Mouse (Mus musculus) thymus, postnatal 14 days (tissue): ENCODE data around the gene Fjx1.

ENCODE experiments used
- DNase-seq: peaks from one replicate; pipeline ENCODE4 v3.0.0; 2021

Fjx1 gene

GRCm38 (mm10) chr2:102451671-102452549 lies at the start of gene Fjx1:
TSS of gene Fjx1 (minus strand) at chr2:102452499.
- DNase-seq: no peak

- DNase-seq: no peak
Observed at GRCm38 (mm10) chr2:102500001-102500689, 47.8 kb upstream of the Fjx1 start.

- no peak for DNase-seq
Observed at GRCm38 (mm10) chr2:102480738-102481137, 28.4 kb upstream of the Fjx1 start.

- DNase-seq: no peak
Observed at GRCm38 (mm10) chr2:102476101-102476500, 23.8 kb upstream of the Fjx1 start.

- no peak for DNase-seq
Observed at GRCm38 (mm10) chr2:102468645-102469044, 16.3 kb upstream of the Fjx1 start.

- DNase-seq: no peak
Observed at GRCm38 (mm10) chr2:102464342-102464732, 12.0 kb upstream of the Fjx1 start.

GRCm38 (mm10) chr2:102463587-102464341 lies 11.5 kb upstream of the Fjx1 start:
- no peak for DNase-seq

GRCm38 (mm10) chr2:102461491-102461890 lies 9.2 kb upstream of the Fjx1 start:
- DNase-seq: no peak

- no peak for DNase-seq
Observed at GRCm38 (mm10) chr2:102455126-102455525, 2.8 kb upstream of the Fjx1 start.

- peak; percentile 10 for DNase-seq
Observed at GRCm38 (mm10) chr2:102453447-102453846, 1.1 kb upstream of the Fjx1 start.

GRCm38 (mm10) chr2:102450761-102451670 lies 1.3 kb downstream of the Fjx1 start:
- DNase-seq: peak; percentile 49

GRCm38 (mm10) chr2:102450248-102450760 lies 2.0 kb downstream of the Fjx1 start:
- peak; percentile 50 for DNase-seq

- DNase-seq: peak; percentile 13
Observed at GRCm38 (mm10) chr2:102449630-102450247, 2.6 kb downstream of the Fjx1 start.

GRCm38 (mm10) chr2:102449056-102449455 lies 3.2 kb downstream of the Fjx1 start:
- DNase-seq: no peak

GRCm38 (mm10) chr2:102447831-102448230 lies 4.5 kb downstream of the Fjx1 start:
- DNase-seq: no peak

GRCm38 (mm10) chr2:102446851-102447250 lies 5.4 kb downstream of the Fjx1 start:
- DNase-seq: no peak

- no peak for DNase-seq
Observed at GRCm38 (mm10) chr2:102437357-102438030, 14.8 kb downstream of the Fjx1 start.

- DNase-seq: no peak
Observed at GRCm38 (mm10) chr2:102433879-102434278, 18.4 kb downstream of the Fjx1 start.

- no peak for DNase-seq
Observed at GRCm38 (mm10) chr2:102431084-102431483, 21.2 kb downstream of the Fjx1 start.

GRCm38 (mm10) chr2:102427974-102428373 lies 24.3 kb downstream of the Fjx1 start:
- DNase-seq: no peak

- no peak for DNase-seq
Observed at GRCm38 (mm10) chr2:102426434-102426833, 25.9 kb downstream of the Fjx1 start.
